Mouse (Mus musculus) intestine, embryonic 16.5 days (tissue): ENCODE measurements around the gene Icmt. TPM values are rescaled to one million over a fixed set of nuclear protein-coding genes. Genes with fewer than 3 reads are reported as not detected.

Experiments
- ATAC-seq: fragments of 200-750 bp; cut with Nextera tagmentation; 2 replicates; pipeline ENCODE4 v1.8.0; 2017; ENCODE audit warnings: moderate TSS enrichment, moderate library complexity
- H3K27ac ChIP-seq: fragments of 300-500 bp; sonication (generic); 2 replicates; pipeline ENCODE4 v1.5.1; 2014; ENCODE audit warnings: mild to moderate bottlenecking, low read length
- H3K27me3 ChIP-seq: fragments of 300-500 bp; sonication (generic); replicated peaks from 2 replicates; pipeline ENCODE4 v1.6.1; 2014; ENCODE audit warnings: low read length, control low read depth, mixed read lengths; ENCODE audit not compliant: control insufficient read depth, insufficient read depth
- H3K36me3 ChIP-seq: fragments of 300-500 bp; sonication (generic); 2 replicates; pipeline ENCODE4 v1.6.1; 2014; ENCODE audit warnings: low read length, control low read depth; ENCODE audit not compliant: control insufficient read depth, insufficient read depth
- H3K4me1 ChIP-seq: fragments of 300-500 bp; sonication (generic); 2 replicates; pipeline ENCODE4 v1.6.1; 2014; ENCODE audit warnings: low read length, control low read depth, mixed read lengths; ENCODE audit not compliant: control insufficient read depth, insufficient read depth
- H3K4me2 ChIP-seq: fragments of 300-500 bp; sonication (generic); 2 replicates; pipeline ENCODE4 v1.6.1; 2014; ENCODE audit warnings: low read depth, low read length, control low read depth
- H3K4me3 ChIP-seq: fragments of 300-500 bp; sonication (generic); 2 replicates; pipeline ENCODE4 v1.5.1; 2014; ENCODE audit warnings: mild to moderate bottlenecking, low read length
- H3K9ac ChIP-seq: fragments of 300-500 bp; sonication (generic); 2 replicates; pipeline ENCODE4 v1.6.1; 2014; ENCODE audit warnings: low read depth, low read length
- H3K9me3 ChIP-seq: fragments of 300-500 bp; sonication (generic); 2 replicates; pipeline ENCODE4 v1.6.1; 2016; ENCODE audit warnings: low read length, control low read depth; ENCODE audit not compliant: control insufficient read depth
- WGBS: fragments of 180-500 bp; shearing (Covaris S2); extraction: QIAGEN DNeasy Blood & Tissue Kit; methylation state at CpG from one replicate; pipeline ENCODE4 v1.1.7; 2014; 5-methylcytosine and 5-hydroxymethylcytosine counted together
- polyA plus RNA-seq: library from polyadenylated mRNA; unstranded; fragments of >200 nt; fragmentation: Nextera tagmentation; extraction: Ambion mirVana; gene quantifications from 2 replicates; pipeline ENCODE4 v1.2.1, GENCODE M21; 2015

Icmt gene
- polyA plus RNA-seq, 1 experiment from 2014 or later: 13.7 TPM

DNA sequence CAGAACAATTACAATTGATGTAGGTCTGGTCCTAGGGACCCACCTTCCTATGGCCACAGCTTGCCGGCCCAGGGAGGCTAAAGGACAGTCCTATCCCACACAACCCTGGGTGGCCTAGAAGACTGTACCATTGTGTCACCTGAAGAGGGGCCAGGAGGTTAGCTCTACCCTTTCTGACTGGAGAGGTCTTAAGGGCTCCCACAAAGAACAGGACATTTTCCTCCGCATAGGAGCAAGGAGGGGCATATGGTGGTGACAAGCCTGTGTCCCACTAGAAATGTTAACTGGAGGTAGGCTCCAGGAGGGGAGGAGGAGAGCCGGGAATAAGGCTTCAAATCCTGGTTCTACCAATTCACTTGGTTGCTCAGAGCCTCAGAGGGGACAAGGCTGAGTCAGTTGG lies 23.8 kb upstream of the Icmt start:
- H3K4me2 ChIP-seq: no peak overlapping the region
- ATAC-seq: no peak
- no peaks in the 10 kb centered on the region for H3K36me3 ChIP-seq
- WGBS: 37% methylated on average over 3 of the region's 3 CpGs
- no peaks in the 10 kb centered on the region for H3K9me3 ChIP-seq
- peaks cover 33% of the 10 kb centered on the region for H3K4me1 ChIP-seq
- peak overlapping the region; percentile 86 for H3K27ac ChIP-seq
- no peak overlapping the region for H3K4me3 ChIP-seq
- peak overlapping the region; percentile 6; the same call in 1 of the 2 replicates for H3K9ac ChIP-seq
- H3K27me3 ChIP-seq: peaks cover 12% of the 10 kb centered on the region

DNA sequence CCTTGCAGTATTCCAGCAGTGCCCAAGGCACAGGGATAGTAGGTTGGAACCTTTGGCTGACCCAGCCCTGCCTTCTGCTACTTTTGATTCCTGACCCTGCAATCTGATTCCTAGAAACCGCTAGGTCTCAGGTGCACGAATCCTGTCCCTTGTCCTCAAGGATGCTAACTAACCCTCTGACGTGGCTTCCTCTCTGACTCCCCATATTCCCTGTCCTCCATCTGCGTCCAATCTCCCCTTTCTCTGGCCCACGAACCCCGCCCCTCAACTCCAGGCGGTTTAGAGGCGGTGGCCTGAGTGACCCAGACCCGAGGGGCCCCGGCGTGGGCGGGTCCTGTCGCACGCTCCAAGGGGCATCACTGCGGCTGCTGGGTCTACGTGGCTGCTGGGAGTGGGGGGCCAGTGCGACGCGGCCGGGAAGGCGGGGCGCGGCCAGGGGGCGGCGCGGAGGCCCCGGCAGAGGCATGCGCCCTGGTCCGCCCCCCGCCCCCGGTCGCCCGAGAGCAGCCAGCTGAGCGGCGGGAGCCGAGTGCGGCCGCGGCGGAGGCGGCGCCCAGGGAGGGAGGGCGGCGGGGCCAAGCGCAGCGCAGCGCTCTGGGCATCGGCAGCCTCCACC lies 23.3 kb upstream of the Icmt start, which contains the start of gene Gpr153:
Gene Gpr153 (plus strand): TSS at position 612 of the 616 bp plus-strand sequence.
- Histone ChIP-seq H3K36me3 (no peaks in the 10 kb centered on the region), H3K4me1 (peaks cover 33% of the 10 kb centered on the region), H3K27ac (peak within 1 kb of the TSS; percentile 86), H3K9ac (peak within 1 kb of the TSS; percentile 79), H3K4me2 (peak within 1 kb of the TSS; percentile 94), H3K4me3 (peak within 1 kb of the TSS; percentile 66), H3K27me3 (peaks cover 12% of the 10 kb centered on the region), H3K9me3 (no peaks in the 10 kb centered on the region)
- 3% methylated on average over 32 of the region's 48 CpGs for WGBS
- peak; percentile 70 for ATAC-seq

DNA sequence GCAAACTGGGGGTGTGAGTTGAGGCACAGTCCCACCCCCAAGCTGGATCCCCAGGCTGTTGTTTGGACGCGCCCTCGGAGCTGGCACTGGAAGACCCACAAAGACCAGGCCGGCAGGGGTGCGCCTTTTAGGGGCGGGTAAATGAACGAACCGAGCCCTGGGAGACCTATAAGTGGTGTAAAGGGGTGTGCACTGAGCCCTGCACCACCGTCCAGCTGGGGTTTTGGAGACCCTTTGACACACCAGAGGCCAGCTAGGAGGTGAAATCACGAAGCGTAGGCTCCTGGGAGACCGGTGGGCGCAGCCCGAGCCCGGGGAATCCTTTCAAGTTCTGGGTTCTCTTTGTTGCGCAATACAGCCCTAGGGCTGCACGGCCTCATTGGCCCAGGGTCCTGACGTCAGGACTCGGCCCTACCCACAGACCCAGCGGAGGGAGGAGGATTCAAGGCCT lies 22.3 kb upstream of the Icmt start:
- peak overlapping the region; percentile 86 for H3K27ac ChIP-seq
- ATAC-seq: peak; percentile 59
- peaks cover 33% of the 10 kb centered on the region for H3K4me1 ChIP-seq

DNA sequence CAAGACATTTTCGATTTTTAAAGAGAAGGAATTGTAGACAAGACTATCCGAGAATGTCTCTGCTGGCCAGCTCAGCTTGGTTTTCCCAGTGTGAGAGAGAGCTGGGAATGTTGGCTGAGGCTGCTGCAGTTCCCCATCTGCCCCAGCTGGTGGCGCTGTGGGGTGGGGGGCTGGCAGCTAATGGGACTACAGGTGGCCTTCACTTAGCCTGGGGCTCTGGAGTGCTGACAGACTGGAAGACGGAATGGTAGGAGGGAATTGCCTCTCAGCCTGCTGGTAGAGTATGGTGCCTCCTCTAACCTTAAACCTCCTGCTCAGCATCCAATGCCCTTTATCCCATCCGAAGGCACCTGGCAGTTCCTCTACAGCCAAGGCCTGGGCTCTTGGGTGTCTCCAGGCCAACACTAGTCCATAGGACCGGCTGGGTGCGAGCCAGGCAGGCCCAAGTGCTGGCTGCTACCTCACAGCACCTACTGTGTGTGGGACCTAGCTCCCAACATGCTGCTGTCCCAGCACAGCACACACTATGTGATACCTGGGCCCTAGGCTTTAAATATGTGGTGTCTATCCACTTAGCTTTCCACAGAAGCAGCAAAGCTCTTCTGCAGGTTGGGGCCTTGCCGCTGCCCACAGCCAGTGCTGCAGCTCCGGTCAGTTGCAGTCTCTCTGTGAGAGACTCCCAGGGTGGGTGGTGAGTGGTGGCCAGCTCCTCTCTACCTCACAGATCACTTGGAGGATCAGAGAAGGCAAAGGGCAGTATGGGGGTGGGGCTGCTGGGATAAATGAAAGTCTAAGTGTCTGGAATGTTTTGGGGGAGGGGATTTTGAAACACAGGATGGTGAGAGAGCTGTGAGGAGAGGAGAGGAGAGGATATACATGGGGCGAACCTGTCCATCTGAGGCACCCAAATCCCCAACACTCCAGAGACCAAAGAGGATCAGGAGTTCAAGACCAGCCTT lies 20.4 kb upstream of the Icmt start:
- H3K4me2 ChIP-seq: no peak overlapping the region
- H3K4me1 ChIP-seq: peaks cover 33% of the 10 kb centered on the region
- H3K9me3 ChIP-seq: no peaks in the 10 kb centered on the region
- no peak overlapping the region for H3K27ac ChIP-seq
- no peak overlapping the region for H3K4me3 ChIP-seq
- WGBS: 55% methylated on average over 10 of the region's 10 CpGs
- no peak overlapping the region for H3K9ac ChIP-seq
- ATAC-seq: no peak
- peaks cover 27% of the 10 kb centered on the region for H3K27me3 ChIP-seq
- no peaks in the 10 kb centered on the region for H3K36me3 ChIP-seq

More for the DNA sequence above, 22.3 kb upstream of the Icmt start:
- H3K9me3 ChIP-seq: no peaks in the 10 kb centered on the region
- WGBS: 2% methylated on average over 20 of the region's 20 CpGs
- H3K4me2 ChIP-seq: peak overlapping the region; percentile 94
- H3K9ac ChIP-seq: peak overlapping the region; percentile 79
- no peaks in the 10 kb centered on the region for H3K36me3 ChIP-seq
- peaks cover 12% of the 10 kb centered on the region for H3K27me3 ChIP-seq
- H3K4me3 ChIP-seq: peak overlapping the region; percentile 66

DNA sequence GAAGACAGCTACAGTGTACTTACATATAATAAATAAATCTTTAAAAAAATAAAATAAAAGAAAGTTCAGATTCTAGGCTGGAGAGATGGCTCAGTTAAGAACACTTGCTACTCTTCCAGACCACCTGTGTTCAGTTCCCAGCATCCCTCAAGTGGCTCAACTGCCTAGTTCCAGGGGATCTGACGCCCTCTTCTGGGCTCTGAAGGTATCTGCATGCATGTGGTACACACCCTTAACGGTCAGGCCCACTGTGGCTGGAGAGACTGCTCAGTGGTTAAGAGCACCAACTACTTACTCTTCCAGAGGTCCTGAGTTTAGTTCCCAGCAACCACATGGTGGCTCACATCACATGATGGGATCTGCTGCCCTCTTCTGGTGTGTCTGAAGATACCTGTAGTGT lies 19.1 kb upstream of the Icmt start:
- Histone ChIP-seq H3K27ac (no peak overlapping the region), H3K9ac (no peak overlapping the region), H3K4me1 (peaks cover 25% of the 10 kb centered on the region), H3K27me3 (peaks cover 39% of the 10 kb centered on the region), H3K9me3 (no peaks in the 10 kb centered on the region), H3K36me3 (no peaks in the 10 kb centered on the region), H3K4me3 (no peak overlapping the region), H3K4me2 (no peak overlapping the region)
- no peak for ATAC-seq
- 63% methylated on average over 2 of the region's 2 CpGs for WGBS

DNA sequence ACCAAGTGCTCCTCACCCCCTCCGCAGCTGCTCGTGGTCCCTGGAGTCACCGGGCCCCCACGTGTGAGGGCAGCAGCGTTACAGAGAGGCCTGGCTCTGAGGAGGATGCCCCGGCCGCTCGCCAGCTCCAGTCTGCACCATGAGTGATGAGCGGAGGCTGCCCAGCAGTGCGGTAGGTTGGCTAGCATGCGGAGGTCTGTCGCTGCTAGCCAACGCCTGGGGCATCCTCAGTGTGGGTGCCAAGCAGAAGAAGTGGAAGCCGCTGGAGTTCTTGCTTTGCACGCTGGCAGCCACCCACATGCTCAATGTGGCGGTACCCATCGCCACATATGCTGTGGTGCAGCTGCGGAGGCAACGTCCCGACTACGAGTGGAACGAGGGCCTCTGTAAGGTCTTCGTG lies 18.0 kb upstream of the Icmt start:
- ATAC-seq: no peak
- no peaks in the 10 kb centered on the region for H3K36me3 ChIP-seq
- peaks cover 20% of the 10 kb centered on the region for H3K4me1 ChIP-seq
- no peak overlapping the region for H3K9ac ChIP-seq
- 88% methylated on average over 23 of the region's 23 CpGs for WGBS
- no peak overlapping the region for H3K4me3 ChIP-seq
- H3K27ac ChIP-seq: no peak overlapping the region
- H3K9me3 ChIP-seq: no peaks in the 10 kb centered on the region
- peaks cover 45% of the 10 kb centered on the region for H3K27me3 ChIP-seq
- H3K4me2 ChIP-seq: no peak overlapping the region

DNA sequence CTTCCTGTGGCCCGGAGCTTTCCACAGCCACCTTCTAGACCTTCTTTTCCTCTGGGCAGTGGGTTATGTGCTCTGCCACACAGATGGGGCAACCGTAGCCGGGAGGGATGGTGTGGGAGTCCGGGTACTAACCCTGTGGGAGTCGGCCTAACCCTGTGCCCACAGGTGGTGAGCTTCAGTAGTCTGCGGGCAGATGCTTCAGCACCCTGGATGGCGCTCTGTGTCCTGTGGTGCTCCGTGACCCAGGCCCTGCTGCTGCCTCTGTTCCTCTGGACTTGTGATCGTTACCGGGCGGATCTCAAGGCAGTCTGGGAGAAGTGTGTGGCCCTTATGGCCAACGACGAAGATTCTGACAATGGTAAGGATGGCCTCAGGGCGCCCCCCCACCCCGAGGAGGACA lies 15.4 kb upstream of the Icmt start:
- Histone ChIP-seq H3K9ac (no peak overlapping the region), H3K4me2 (no peak overlapping the region), H3K9me3 (no peaks in the 10 kb centered on the region), H3K27ac (no peak overlapping the region), H3K27me3 (peaks cover 57% of the 10 kb centered on the region), H3K4me1 (peaks cover 14% of the 10 kb centered on the region), H3K4me3 (no peak overlapping the region), H3K36me3 (no peaks in the 10 kb centered on the region)
- 55% methylated on average over 15 of the region's 15 CpGs for WGBS
- no peak for ATAC-seq

DNA sequence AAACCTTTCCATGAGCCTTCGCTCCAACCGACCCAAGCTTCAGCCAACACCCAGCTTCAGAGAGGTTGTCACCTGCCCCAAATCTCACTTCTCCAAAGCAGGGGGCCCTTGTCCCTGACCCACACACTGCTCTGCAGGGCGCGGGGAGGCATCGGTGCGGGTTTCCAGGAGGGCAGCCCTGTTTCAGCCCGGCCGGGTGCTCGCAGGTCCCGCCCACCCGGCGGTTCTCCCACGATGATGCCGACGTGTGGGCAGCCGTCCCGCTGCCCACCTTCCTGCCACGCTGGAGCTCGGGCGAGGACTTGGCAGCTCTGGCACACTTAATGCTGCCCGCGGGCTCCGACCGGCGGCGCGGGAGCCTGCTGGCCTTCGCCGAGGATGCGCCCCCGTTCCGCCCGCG lies 14.3 kb upstream of the Icmt start:
- Histone ChIP-seq H3K4me1 (peaks cover 17% of the 10 kb centered on the region), H3K4me3 (peak overlapping the region; percentile 41), H3K27me3 (peaks cover 68% of the 10 kb centered on the region), H3K36me3 (no peaks in the 10 kb centered on the region), H3K4me2 (peak overlapping the region; percentile 71), H3K9me3 (no peaks in the 10 kb centered on the region), H3K9ac (peak overlapping the region; percentile 48; the same call in 1 of the 2 replicates), H3K27ac (no peak overlapping the region)
- 18% methylated on average over 34 of the region's 34 CpGs for WGBS
- ATAC-seq: 0 out of 2 replicates have a peak, but pooled peaks have one; percentile 0

DNA sequence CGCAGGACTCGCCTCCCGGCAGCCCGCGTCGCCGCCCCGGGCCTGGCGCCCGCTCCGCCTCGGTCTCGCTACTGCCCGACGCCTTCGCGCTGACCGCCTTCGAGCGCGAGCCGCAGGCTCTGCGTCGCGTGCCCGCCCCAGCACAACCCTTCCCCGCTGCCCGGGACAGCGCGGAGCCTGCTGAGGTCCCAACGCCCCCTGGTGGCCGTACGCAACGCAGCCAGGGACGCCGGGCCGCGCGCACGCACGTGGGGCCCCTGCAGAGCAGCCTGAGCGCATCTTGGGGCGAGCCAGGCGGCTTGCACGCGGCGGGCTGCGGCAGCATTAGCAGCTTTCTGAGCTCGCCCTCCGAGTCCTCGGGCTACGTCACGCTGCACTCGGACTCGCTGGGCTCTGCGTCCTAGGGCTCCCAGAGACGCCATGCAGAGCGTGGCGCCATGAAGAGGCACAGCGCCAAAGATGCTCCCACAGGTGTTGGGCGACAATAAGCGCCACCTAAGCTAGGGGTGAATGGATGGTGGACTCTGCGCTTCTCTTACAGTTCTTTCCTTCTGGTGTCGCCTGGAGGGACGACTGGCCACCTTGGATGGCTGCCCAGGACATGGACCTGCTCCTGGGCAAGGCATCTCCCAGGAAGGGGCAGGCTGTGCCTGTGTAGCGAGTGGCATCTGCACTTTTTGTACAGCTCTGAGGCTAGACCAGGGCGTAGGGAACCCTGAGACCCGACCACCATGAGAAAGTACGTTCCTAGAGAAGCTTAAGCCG lies 13.7 kb upstream of the Icmt start:
- peak overlapping the region; percentile 48; the same call in 1 of the 2 replicates for H3K9ac ChIP-seq

More for the DNA sequence above, 13.7 kb upstream of the Icmt start:
- Histone ChIP-seq H3K27me3 (peaks cover 74% of the 10 kb centered on the region), H3K4me3 (peak overlapping the region; percentile 41), H3K9me3 (no peaks in the 10 kb centered on the region), H3K36me3 (no peaks in the 10 kb centered on the region), H3K27ac (no peak overlapping the region), H3K4me1 (peaks cover 17% of the 10 kb centered on the region), H3K4me2 (peak overlapping the region; percentile 71)
- peak; percentile 88 for ATAC-seq
- 4% methylated on average over 70 of the region's 70 CpGs for WGBS
